Mouse (Mus musculus) cortical plate, adult 2 months (tissue): ENCODE results near the gene Ccdc138.

Source experiments
- CTCF ChIP-seq: fragments of 200-500 bp; IDR thresholded peaks from 2 replicates; pipeline ENCODE4 v1.5.1; 2011; ENCODE audit warnings: mild to moderate bottlenecking, control low read depth, low read length; ENCODE audit not compliant: insufficient read depth; ENCODE audit errors: extremely low read depth
- POLR2A ChIP-seq: fragments of 200-500 bp; IDR thresholded peaks from 2 replicates; pipeline ENCODE4 v1.6.1; 2011; ENCODE audit warnings: mild to moderate bottlenecking, low read length, control low read depth; ENCODE audit not compliant: insufficient read depth; ENCODE audit errors: extremely low read depth

DNA sequence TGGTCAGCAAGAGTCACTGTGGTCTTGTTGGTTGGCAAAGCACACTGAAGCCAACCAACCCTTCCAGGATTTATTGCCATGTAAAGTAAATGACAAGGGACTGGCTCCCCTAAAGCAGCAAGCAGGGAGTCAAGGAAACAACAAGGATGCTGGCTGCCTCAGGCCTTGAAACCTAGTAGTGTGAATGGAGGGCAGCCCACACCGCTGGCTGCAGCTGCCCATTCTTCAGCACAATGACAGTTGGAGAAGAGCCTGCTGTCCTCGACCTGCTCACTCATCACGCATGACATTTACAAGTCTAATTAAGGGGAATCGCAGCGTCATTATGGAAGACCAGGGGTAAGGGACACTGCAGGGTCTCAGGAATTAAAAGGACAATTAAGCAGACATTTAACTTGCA, 103.2 kb downstream of the Ccdc138 start:
- TF ChIP-seq CTCF: no peak
- no peak for TF ChIP-seq POLR2A
